Mouse (Mus musculus) CH12.LX (cell line): Measurements from ENCODE around the gene Fstl4. TPM values are rescaled to one million over a fixed set of nuclear protein-coding genes. Genes with fewer than 3 reads are reported as not detected.

Experiments used
- DNase-seq: peaks from one replicate; pipeline ENCODE4 v3.0.0-alpha.2; 2013; ENCODE audit errors: extremely low read depth
- H3K27ac ChIP-seq: 2 replicates; pipeline ENCODE4 v1.5.1; 2012; ENCODE audit warnings: low read depth, mild to moderate bottlenecking, control low read depth, moderate library complexity; ENCODE audit not compliant: insufficient read depth
- H3K27me3 ChIP-seq: replicated peaks from 2 replicates; pipeline ENCODE3; 2012; ENCODE audit warnings: inconsistent platforms
- H3K36me3 ChIP-seq, 2 experiments: replicated peaks in 1 of 2; 2 replicates each; pipeline versions ENCODE3 to v1.6.1; 2012; ENCODE audit warnings: inconsistent platforms in 1 of 2, low read length in 1 of 2, mild to moderate bottlenecking in 1 of 2, mixed read lengths in 1 of 2, moderate library complexity in 1 of 2; ENCODE audit not compliant: control insufficient read depth in 1 of 2, insufficient read depth in 1 of 2
- H3K4me1 ChIP-seq, 2 experiments: 2 replicates each; pipeline ENCODE4 v1.6.1; 2012; ENCODE audit warnings: inconsistent platforms in 1 of 2, moderate library complexity in 1 of 2; ENCODE audit not compliant: insufficient read depth in 2 of 2, control insufficient read depth in 1 of 2
- H3K4me2 ChIP-seq: 2 replicates; pipeline ENCODE4 v1.6.1; 2012; ENCODE audit warnings: low read depth, mild to moderate bottlenecking, control low read depth; ENCODE audit not compliant: poor library complexity, insufficient read depth, severe bottlenecking
- H3K4me3 ChIP-seq, 3 experiments: fragments of 150-350 bp in 1 of 3; sonication (generic) in 1 of 3; replicated peaks in 1 of 3; 2 replicates each; pipeline versions ENCODE3 to v1.5.1; 2011 to 2012; ENCODE audit warnings: low read depth in 2 of 3, low read length in 2 of 3, mild to moderate bottlenecking in 2 of 3, moderate library complexity in 2 of 3, control low read depth in 1 of 3, improper control_type of control experiment in 1 of 3, inconsistent platforms in 1 of 3, mixed read lengths in 1 of 3; ENCODE audit not compliant: poor library complexity in 1 of 3
- H3K79me2 ChIP-seq: replicated peaks from 2 replicates; pipeline ENCODE4 v1.6.1; 2012; ENCODE audit warnings: mild to moderate bottlenecking, moderate library complexity; ENCODE audit not compliant: control insufficient read depth, poor library complexity, insufficient read depth, severe bottlenecking; ENCODE audit errors: extremely low read depth
- H3K9ac ChIP-seq: 2 replicates; pipeline ENCODE4 v1.6.1; 2012; ENCODE audit warnings: low read depth, mild to moderate bottlenecking, control low read depth, moderate library complexity; ENCODE audit not compliant: insufficient read depth
- H3K9me3 ChIP-seq: replicated peaks from 2 replicates; pipeline ENCODE3; 2012; ENCODE audit warnings: low read length, inconsistent platforms, mixed read lengths
- BHLHE40 ChIP-seq: IDR thresholded peaks from 2 replicates; pipeline ENCODE4 v1.6.1; 2011; ENCODE audit warnings: mild to moderate bottlenecking, low read depth, low read length, improper control_type of control experiment
- ELF1 ChIP-seq: IDR thresholded peaks from 2 replicates; pipeline ENCODE4 v1.6.1; 2014; ENCODE audit warnings: low read depth, mild to moderate bottlenecking, inconsistent platforms, low read length, improper control_type of control experiment
- ETS1 ChIP-seq: conservative IDR thresholded peaks from 2 replicates; pipeline ENCODE4 v1.6.1; 2012; ENCODE audit warnings: low read depth, mild to moderate bottlenecking, inconsistent platforms, low read length, improper control_type of control experiment, moderate library complexity
- GABPA ChIP-seq: IDR thresholded peaks from 2 replicates; pipeline ENCODE4 v1.6.1; 2012; ENCODE audit warnings: low read depth, low read length, improper control_type of control experiment, inconsistent platforms; ENCODE audit not compliant: insufficient replicate concordance
- HCFC1 ChIP-seq: IDR thresholded peaks from 2 replicates; pipeline ENCODE4 v1.6.1; 2012; ENCODE audit warnings: low read depth, mild to moderate bottlenecking, inconsistent platforms, low read length, improper control_type of control experiment
- IRF4 ChIP-seq: IDR thresholded peaks from 2 replicates; pipeline ENCODE4 v1.6.1; 2014; ENCODE audit warnings: low read depth, mild to moderate bottlenecking, inconsistent platforms, low read length, improper control_type of control experiment
- JUN ChIP-seq: IDR thresholded peaks from 2 replicates; pipeline ENCODE4 v1.6.1; 2011; ENCODE audit warnings: low read depth, mild to moderate bottlenecking, low read length, improper control_type of control experiment, moderate library complexity; ENCODE audit not compliant: insufficient read depth
- JUND ChIP-seq: conservative IDR thresholded peaks from 2 replicates; pipeline ENCODE4 v1.6.1; 2011; ENCODE audit warnings: low read depth, low read length, improper control_type of control experiment
- MAFK ChIP-seq: IDR thresholded peaks from 2 replicates; pipeline ENCODE4 v1.6.1; 2011; ENCODE audit warnings: low read length, improper control_type of control experiment; ENCODE audit not compliant: insufficient replicate concordance
- MAZ ChIP-seq: IDR thresholded peaks from 2 replicates; pipeline ENCODE4 v1.6.1; 2012; ENCODE audit warnings: low read depth, mild to moderate bottlenecking, inconsistent platforms, low read length, improper control_type of control experiment, moderate library complexity
- MEF2A ChIP-seq: IDR thresholded peaks from 2 replicates; pipeline ENCODE4 v1.6.1; 2014; ENCODE audit warnings: low read depth, mild to moderate bottlenecking, inconsistent platforms, low read length, improper control_type of control experiment, borderline replicate concordance
- MYC ChIP-seq: IDR thresholded peaks from 2 replicates; pipeline ENCODE4 v1.6.1; 2011; ENCODE audit warnings: low read depth, mild to moderate bottlenecking, improper control_type of control experiment, low read length
- NRF1 ChIP-seq: IDR thresholded peaks from 2 replicates; pipeline ENCODE4 v1.6.1; 2014; ENCODE audit warnings: low read depth, mild to moderate bottlenecking, inconsistent platforms, low read length, improper control_type of control experiment, moderate library complexity
- PAX5 ChIP-seq: IDR thresholded peaks from 2 replicates; pipeline ENCODE4 v1.6.1; 2012; ENCODE audit warnings: low read length, inconsistent platforms, mixed read lengths
- POLR2A ChIP-seq: IDR thresholded peaks from 2 replicates; pipeline ENCODE4 v1.6.1; 2011; ENCODE audit warnings: low read depth, mild to moderate bottlenecking, improper control_type of control experiment, low read length
- POLR2AphosphoS2 ChIP-seq: IDR thresholded peaks from 2 replicates; pipeline ENCODE4 v1.6.1; 2011; ENCODE audit warnings: low read depth, low read length, improper control_type of control experiment
- RAD21 ChIP-seq: IDR thresholded peaks from 2 replicates; pipeline ENCODE4 v1.6.1; 2011; ENCODE audit warnings: low read depth, mild to moderate bottlenecking, low read length, improper control_type of control experiment, moderate library complexity
- RCOR1 ChIP-seq: conservative IDR thresholded peaks from 2 replicates; pipeline ENCODE4 v1.6.1; 2012; ENCODE audit warnings: low read depth, mild to moderate bottlenecking, inconsistent platforms, low read length, improper control_type of control experiment
- SMC3 ChIP-seq: IDR thresholded peaks from 2 replicates; pipeline ENCODE4 v1.6.1; 2011; ENCODE audit warnings: low read depth, low read length, improper control_type of control experiment
- TBP ChIP-seq: conservative IDR thresholded peaks from 2 replicates; pipeline ENCODE4 v1.6.1; 2011; ENCODE audit warnings: low read depth, low read length, improper control_type of control experiment
- UBTF ChIP-seq: IDR thresholded peaks from 2 replicates; pipeline ENCODE4 v1.6.1; 2012; ENCODE audit warnings: low read depth, mild to moderate bottlenecking, inconsistent platforms, low read length, improper control_type of control experiment, moderate library complexity
- USF1 ChIP-seq: IDR thresholded peaks from 2 replicates; pipeline ENCODE4 v1.6.1; 2014; ENCODE audit warnings: low read depth, mild to moderate bottlenecking, inconsistent platforms, low read length, improper control_type of control experiment
- USF2 ChIP-seq: conservative IDR thresholded peaks from 2 replicates; pipeline ENCODE4 v1.6.1; 2011; ENCODE audit warnings: low read depth, low read length, improper control_type of control experiment
- ZC3H11A ChIP-seq: IDR thresholded peaks from 2 replicates; pipeline ENCODE4 v1.6.1; 2012; ENCODE audit warnings: low read depth, mild to moderate bottlenecking, inconsistent platforms, low read length, improper control_type of control experiment
- ZNF384 ChIP-seq: IDR thresholded peaks from 2 replicates; pipeline ENCODE4 v1.6.1; 2012; ENCODE audit warnings: low read depth, low read length, improper control_type of control experiment, inconsistent platforms
- dilution Hi-C: fragments of 300-500 bp; cut with MboI; formaldehyde crosslinking; loops from 2 replicates; pipeline ENCODE4 v1.14.3; 2020; ENCODE audit warnings: low sequenced_read_pairs; ENCODE audit not compliant: extremely low pct_unique_long_range_greater_than_20kb, extremely low pct_ligation_motif_present
- in situ Hi-C: fragments of 300-500 bp; cut with MboI; formaldehyde crosslinking; loops from 3 replicates; pipeline ENCODE4 v1.14.3; 2019; ENCODE audit warnings: low sequenced_read_pairs, low pct_ligation_motif_present, low pct_unique_long_range_greater_than_20kb, mixed read lengths
- polyA plus RNA-seq: library from polyadenylated mRNA; unstranded; fragments of >175 nt; gene quantifications from 2 replicates; pipeline ENCODE4 v1.2.1, GENCODE M21; 2012; ENCODE audit warnings: low read depth; ENCODE audit not compliant: insufficient read length
- total RNA-seq, 2 experiments: library from RNA; depleted of rRNA; stranded (reverse); fragments of 300-350 nt in 1 of 2; fragments of >200 nt in 1 of 2; gene quantifications; 2 replicates each; pipeline ENCODE4 v1.2.3; 2012 to 2014

The Fstl4 gene
- total and polyA plus RNA-seq, 3 experiments = not detected

GRCm38 (mm10) chr11:52848691-52849090, 84.3 kb downstream of the Fstl4 start:
- in situ Hi-C loops = no loop called here
- no peaks in the 10 kb centered on the region for H3K9me3 ChIP-seq
- H3K4me2 ChIP-seq = no peak overlapping the region
- H3K27ac ChIP-seq = no peak overlapping the region
- TF ChIP-seq ETS1 (no peak), ZC3H11A (no peak), JUN (no peak), POLR2A (no peak), ELF1 (no peak), JUND (no peak), MAFK (no peak), IRF4 (no peak), MYC (no peak), RCOR1 (no peak), ZNF384 (no peak), USF2 (no peak), USF1 (no peak)
- TF ChIP-seq, all 38 proteins: peak for 0
- Histone ChIP-seq H3K79me2 (no peaks in the 10 kb centered on the region), H3K9ac (no peak overlapping the region), H3K4me1 (no peaks in the 10 kb centered on the region), H3K27me3 (peaks cover 85% of the 10 kb centered on the region), H3K36me3 (no peaks in the 10 kb centered on the region), H3K4me3 (no peak overlapping the region)
- no peak for DNase-seq
- dilution Hi-C loops = no loop called here

GRCm38 (mm10) chr11:52850071-52850470, 85.6 kb downstream of the Fstl4 start:
- no peaks in the 10 kb centered on the region for H3K4me1 ChIP-seq
- TF ChIP-seq ZC3H11A (no peak), MEF2A (no peak), HCFC1 (no peak), MAZ (no peak), BHLHE40 (no peak), TBP (no peak), SMC3 (no peak), PAX5 (no peak), POLR2AphosphoS2 (no peak), UBTF (no peak), NRF1 (no peak), IRF4 (no peak), RAD21 (no peak), GABPA (no peak)
- no peak overlapping the region for H3K9ac ChIP-seq
- no peak for DNase-seq
- no peak overlapping the region for H3K4me2 ChIP-seq
- peaks cover 85% of the 10 kb centered on the region for H3K27me3 ChIP-seq
- in situ Hi-C loops = no loop called here
- H3K79me2 ChIP-seq = no peaks in the 10 kb centered on the region
- dilution Hi-C loops = no loop called here
- H3K4me3 ChIP-seq = no peak overlapping the region
- H3K9me3 ChIP-seq = no peaks in the 10 kb centered on the region
- no peak overlapping the region for H3K27ac ChIP-seq
- no peaks in the 10 kb centered on the region for H3K36me3 ChIP-seq
